Mouse (Mus musculus): ENCODE results near the gene Mfsd5.
A peak's percentile ranks its signal among the peaks of the same experiment; 100 is the strongest.

GRCm38 (mm10) chr15:102279092-102279782 lies at the start of gene Mfsd5:
- TF ChIP-seq CTCF (IDR thresholded peaks at IDR 0.05) (peak; percentile 61), EP300 (IDR thresholded peaks at IDR 0.05) (no peak)
